In genomic region chr10:11172519-11172918, GRCm38 (mm10) we compare ENCODE assay signal across 21 mouse cellular contexts. TPM values are rescaled to one million over a fixed set of nuclear protein-coding genes. Genes with fewer than 3 reads are reported as not detected.
DNase-seq lines count a peak whose midpoint lies in the region; ATAC-seq lines count a peak whose summit lies in the region.
"Had no signal": no experiment of that assay in that cellular context is flagged by ENCODE, and none has a peak within 500 bp of the region (broad histone marks: within the 10 kb centered on the region; RNA-seq: fewer than 3 reads in every experiment).

No protein-coding gene starts in this region.

- peaks cover 9% of the 10 kb centered on the region for H3K36me3 ChIP-seq in intestine, embryonic 16.5 days (ENCODE audit: control insufficient read depth, insufficient read depth, low read length)
- H3K36me3 ChIP-seq in intestine, embryonic 15.5 days: peaks cover 15% of the 10 kb centered on the region
- peaks cover 55% of the 10 kb centered on the region for H3K36me3 ChIP-seq in heart, embryonic 15.5 days
- peaks cover 28% of the 10 kb centered on the region for H3K36me3 ChIP-seq in midbrain, embryonic 16.5 days (ENCODE audit: control insufficient read depth, insufficient read depth, low read length)
- H3K36me3 ChIP-seq in forebrain, embryonic 13.5 days (ENCODE audit: poor library complexity, severe bottlenecking): peaks cover 78% of the 10 kb centered on the region

- DNase-seq in gastrocnemius, postnatal 10 days: peak; percentile 23
- DNase-seq in skeletal muscle tissue, adult 2 months (ENCODE audit: low read depth, low spot score): peak; percentile 43
- DNase-seq: cerebellum, adult 2 months; cerebellum, postnatal 36 days; kidney, adult 11 months; liver, embryonic 13.5 days; thymus, adult 2 months had no signal

- H3K4me1 ChIP-seq in intestine, embryonic 16.5 days (ENCODE audit: control insufficient read depth, insufficient read depth, low read length): no peaks in the 10 kb centered on the region
- H3K4me1 ChIP-seq in intestine, embryonic 15.5 days (replicated peaks): no peaks in the 10 kb centered on the region
- H3K4me1 ChIP-seq in heart, embryonic 15.5 days (replicated peaks): peaks cover 4% of the 10 kb centered on the region; the same call in 1 of the 2 replicates
- no peaks in the 10 kb centered on the region for H3K4me1 ChIP-seq in midbrain, embryonic 16.5 days (ENCODE audit: control insufficient read depth, insufficient read depth, low read length)
- H3K4me1 ChIP-seq in forebrain, embryonic 13.5 days: no peaks in the 10 kb centered on the region
- H3K4me1 ChIP-seq: embryonic facial prominence, embryonic 15.5 days; forebrain, embryonic 10.5 days; hindbrain, embryonic 15.5 days; limb, embryonic 13.5 days; liver, embryonic 13.5 days; megakaryocyte, embryonic 14.5 days; midbrain, embryonic 15.5 days; neural tube, embryonic 15.5 days had no signal

- H3K27ac ChIP-seq in intestine, embryonic 16.5 days (ENCODE audit: low read length): no peak overlapping the region
- no peak overlapping the region for H3K27ac ChIP-seq in intestine, embryonic 15.5 days
- H3K27ac ChIP-seq in heart, embryonic 15.5 days: peak overlapping the region; percentile 54
- no peak overlapping the region for H3K27ac ChIP-seq in midbrain, embryonic 16.5 days (ENCODE audit: low read length)
- H3K27ac ChIP-seq in forebrain, embryonic 13.5 days: no peak overlapping the region
- H3K27ac ChIP-seq: embryonic facial prominence, embryonic 15.5 days; forebrain, embryonic 10.5 days; heart, adult 2 months; hindbrain, embryonic 15.5 days; kidney, postnatal 0 days; limb, embryonic 13.5 days; liver, embryonic 13.5 days; midbrain, embryonic 15.5 days; neural tube, embryonic 15.5 days had no signal

- H3K27me3 ChIP-seq in intestine, embryonic 16.5 days (replicated peaks; ENCODE audit: control insufficient read depth, insufficient read depth, low read length): no peaks in the 10 kb centered on the region
- H3K27me3 ChIP-seq in intestine, embryonic 15.5 days (replicated peaks): no peaks in the 10 kb centered on the region
- no peaks in the 10 kb centered on the region for H3K27me3 ChIP-seq in heart, embryonic 15.5 days
- H3K27me3 ChIP-seq in midbrain, embryonic 16.5 days (ENCODE audit: control insufficient read depth, insufficient read depth, low read depth, low read length): no peaks in the 10 kb centered on the region
- no peaks in the 10 kb centered on the region for H3K27me3 ChIP-seq in forebrain, embryonic 13.5 days
- H3K27me3 ChIP-seq: embryonic facial prominence, embryonic 15.5 days; hindbrain, embryonic 15.5 days; limb, embryonic 13.5 days; liver, embryonic 13.5 days; megakaryocyte, embryonic 14.5 days; midbrain, embryonic 15.5 days; neural tube, embryonic 15.5 days had no signal

- no peak overlapping the region for H3K4me2 ChIP-seq in intestine, embryonic 16.5 days (ENCODE audit: low read depth, low read length)
- H3K4me2 ChIP-seq in intestine, embryonic 15.5 days (replicated peaks): no peak overlapping the region
- no peak overlapping the region for H3K4me2 ChIP-seq in heart, embryonic 15.5 days
- no peak overlapping the region for H3K4me2 ChIP-seq in midbrain, embryonic 16.5 days (ENCODE audit: low read length)
- no peak overlapping the region for H3K4me2 ChIP-seq in forebrain, embryonic 13.5 days
- H3K4me2 ChIP-seq: embryonic facial prominence, embryonic 15.5 days; hindbrain, embryonic 15.5 days; limb, embryonic 13.5 days; liver, embryonic 13.5 days; midbrain, embryonic 15.5 days; neural tube, embryonic 15.5 days had no signal

- peak; percentile 60 for ATAC-seq in intestine, embryonic 16.5 days
- no peak for ATAC-seq in intestine, embryonic 15.5 days
- ATAC-seq in heart, embryonic 15.5 days (replicated peaks; ENCODE audit: insufficient number of reproducible peaks, insufficient read depth, low FRiP score, low read depth): no peak
- ATAC-seq in midbrain, embryonic 16.5 days: no peak
- no peak for ATAC-seq in forebrain, embryonic 13.5 days
- ATAC-seq: midbrain, embryonic 15.5 days had no signal

- H3K9ac ChIP-seq in intestine, embryonic 16.5 days (ENCODE audit: low read depth, low read length): no peak overlapping the region
- no peak overlapping the region for H3K9ac ChIP-seq in intestine, embryonic 15.5 days
- no peak overlapping the region for H3K9ac ChIP-seq in heart, embryonic 15.5 days
- H3K9ac ChIP-seq in midbrain, embryonic 16.5 days (ENCODE audit: low read depth, low read length): no peak overlapping the region
- no peak overlapping the region for H3K9ac ChIP-seq in forebrain, embryonic 13.5 days
- H3K9ac ChIP-seq: embryonic facial prominence, embryonic 15.5 days; hindbrain, embryonic 15.5 days; limb, embryonic 13.5 days; liver, embryonic 13.5 days; midbrain, embryonic 15.5 days; neural tube, embryonic 15.5 days had no signal

- no peaks in the 10 kb centered on the region for H3K9me3 ChIP-seq in intestine, embryonic 16.5 days (ENCODE audit: control insufficient read depth, low read length)
- no peaks in the 10 kb centered on the region for H3K9me3 ChIP-seq in intestine, embryonic 15.5 days
- no peaks in the 10 kb centered on the region for H3K9me3 ChIP-seq in heart, embryonic 15.5 days (replicated peaks)
- no peaks in the 10 kb centered on the region for H3K9me3 ChIP-seq in midbrain, embryonic 16.5 days (replicated peaks; ENCODE audit: control insufficient read depth, low read length, poor library complexity, severe bottlenecking)
- no peaks in the 10 kb centered on the region for H3K9me3 ChIP-seq in forebrain, embryonic 13.5 days (replicated peaks)
- H3K9me3 ChIP-seq: embryonic facial prominence, embryonic 15.5 days; forebrain, embryonic 10.5 days; hindbrain, embryonic 15.5 days; limb, embryonic 13.5 days; liver, embryonic 13.5 days; megakaryocyte, embryonic 14.5 days; midbrain, embryonic 15.5 days; neural tube, embryonic 15.5 days had no signal

- no peak overlapping the region for H3K4me3 ChIP-seq in intestine, embryonic 16.5 days (ENCODE audit: low read length)
- no peak overlapping the region for H3K4me3 ChIP-seq in intestine, embryonic 15.5 days (replicated peaks)
- no peak overlapping the region for H3K4me3 ChIP-seq in heart, embryonic 15.5 days
- H3K4me3 ChIP-seq in midbrain, embryonic 16.5 days (ENCODE audit: low read depth, low read length): no peak overlapping the region
- H3K4me3 ChIP-seq in forebrain, embryonic 13.5 days: no peak overlapping the region
- H3K4me3 ChIP-seq: embryonic facial prominence, embryonic 15.5 days; forebrain, embryonic 10.5 days; heart, adult 2 months; hindbrain, embryonic 15.5 days; limb, embryonic 13.5 days; liver, embryonic 13.5 days; megakaryocyte, embryonic 14.5 days; midbrain, embryonic 15.5 days; neural tube, embryonic 15.5 days had no signal

RNA-seq across cellular contexts. Expression of gene Shprh, which starts 23.3 kb away (rescaled TPM):
- 9.3 and 9.6 TPM in 2 replicates for polyA plus RNA-seq in intestine, embryonic 16.5 days (2015; fragmentation: Nextera tagmentation; extraction: Ambion mirVana)
- polyA plus RNA-seq in intestine, embryonic 15.5 days (2015; fragmentation: Nextera tagmentation; extraction: Ambion mirVana): 12.3 and 12.6 TPM in 2 replicates
- total RNA-seq in gastrocnemius, postnatal 10 days (2021): 10 to 100 TPM; 10.1 to 13.8 TPM
- polyA plus RNA-seq in heart, embryonic 15.5 days (2015; fragmentation: Nextera tagmentation; extraction: Ambion mirVana): 9.4 and 10.1 TPM in 2 replicates
- 21.2 and 23.2 TPM in 2 replicates for polyA plus RNA-seq in midbrain, embryonic 16.5 days (2015; fragmentation: Nextera tagmentation; extraction: Ambion mirVana)
- polyA plus RNA-seq in forebrain, embryonic 13.5 days (2015; fragmentation: Nextera tagmentation; extraction: Ambion mirVana): 24.1 and 26.0 TPM in 2 replicates
